Mouse (Mus musculus): ENCODE measurements around the gene Mcts2.

Gene Mcts2

DNA sequence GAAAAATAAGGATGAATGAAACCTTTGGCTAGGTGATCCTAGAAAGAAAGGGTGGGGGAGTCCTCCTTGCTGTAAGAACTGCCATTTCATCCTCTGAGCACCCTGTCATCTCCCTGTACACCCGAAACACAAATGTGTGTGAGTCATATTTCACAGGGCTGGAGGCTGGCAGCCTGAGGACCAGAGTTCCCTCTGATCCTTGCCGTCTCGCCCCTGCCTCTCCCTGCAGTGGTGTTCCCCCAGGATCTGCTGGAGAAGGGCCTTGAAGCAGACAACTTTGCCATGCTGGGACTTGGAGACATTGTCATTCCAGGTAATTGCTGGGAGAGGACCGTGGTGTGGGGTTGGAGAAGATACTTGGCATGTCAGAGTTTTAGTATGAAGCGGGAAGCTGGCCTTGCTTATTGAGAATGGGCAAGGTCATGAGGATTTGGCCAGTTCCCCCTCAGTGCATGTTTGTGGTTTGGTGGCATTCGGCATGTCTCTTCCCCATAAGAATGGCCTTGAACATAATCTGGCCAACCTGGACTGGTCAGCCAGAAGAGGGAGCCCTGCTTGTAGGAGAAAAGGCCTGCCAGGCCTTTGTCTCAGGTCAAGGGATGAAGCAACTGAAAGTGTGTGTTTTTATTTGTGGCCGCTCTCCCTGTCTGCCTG lies 4.9 kb downstream of the Mcts2 start:
- peak; percentile 55 to 65 for DNase-seq

DNA sequence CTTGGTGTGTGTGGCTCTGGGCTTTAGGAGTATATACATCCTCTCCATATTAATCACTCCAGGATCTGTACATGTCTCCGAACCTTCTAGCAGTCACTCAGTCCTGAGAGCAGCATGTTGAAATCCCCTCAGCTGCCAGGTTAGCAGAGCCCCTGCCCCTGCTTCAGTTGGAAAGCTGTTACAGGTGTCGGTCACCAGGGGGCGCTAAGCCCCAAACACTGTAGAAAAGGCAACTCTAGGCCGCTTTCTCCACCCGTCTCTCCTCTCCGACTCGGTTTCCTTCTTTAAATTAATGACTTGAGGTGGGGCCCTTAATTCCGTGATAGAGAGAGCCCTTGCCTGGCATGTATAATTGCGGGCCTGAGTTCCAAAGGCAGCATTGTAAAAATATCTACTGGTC lies 6.4 kb downstream of the Mcts2 start:
- DNase-seq: peak; percentile 83 to 85

DNA sequence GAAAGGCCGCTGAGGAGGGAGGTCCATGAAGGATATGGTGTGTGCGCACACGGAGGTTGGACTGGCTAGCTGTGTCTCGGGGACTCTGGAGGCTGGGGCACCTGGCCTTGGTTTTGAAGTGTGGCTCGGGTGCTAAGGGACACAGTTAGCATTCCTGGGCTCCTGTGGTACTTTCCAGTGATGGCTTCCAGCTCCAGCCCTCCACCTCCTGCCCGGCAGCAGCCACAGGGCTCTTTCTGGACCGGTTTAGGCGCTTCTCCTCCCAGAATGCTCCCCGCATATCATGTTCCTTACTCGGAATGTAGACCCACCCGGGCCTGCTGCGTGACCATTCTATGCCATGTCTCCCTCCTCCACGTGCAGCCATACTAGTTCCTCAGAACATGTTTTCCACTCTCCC lies 6.9 kb downstream of the Mcts2 start:
- DNase-seq: no peak

GRCm38 (mm10) chr2:152694708-152695107 lies 7.9 kb downstream of the Mcts2 start:
- no peak for DNase-seq

- no peak for DNase-seq
These were observed 9.2 kb downstream of the Mcts2 start for GRCm38 (mm10) chr2:152696016-152696415.

GRCm38 (mm10) chr2:152696476-152697164 lies 9.8 kb downstream of the Mcts2 start:
- peak; percentile 98 for DNase-seq

- no peak for DNase-seq
These were observed 13.3 kb downstream of the Mcts2 start for GRCm38 (mm10) chr2:152700138-152700537.

GRCm38 (mm10) chr2:152700725-152701124 lies 13.9 kb downstream of the Mcts2 start:
- peak; percentile 50 to 53 for DNase-seq

GRCm38 (mm10) chr2:152703596-152704255 lies 16.9 kb downstream of the Mcts2 start:
- peak; percentile 64 to 66 for DNase-seq

GRCm38 (mm10) chr2:152704256-152704605 lies 17.4 kb downstream of the Mcts2 start:
- DNase-seq: peak; percentile 86

DNA sequence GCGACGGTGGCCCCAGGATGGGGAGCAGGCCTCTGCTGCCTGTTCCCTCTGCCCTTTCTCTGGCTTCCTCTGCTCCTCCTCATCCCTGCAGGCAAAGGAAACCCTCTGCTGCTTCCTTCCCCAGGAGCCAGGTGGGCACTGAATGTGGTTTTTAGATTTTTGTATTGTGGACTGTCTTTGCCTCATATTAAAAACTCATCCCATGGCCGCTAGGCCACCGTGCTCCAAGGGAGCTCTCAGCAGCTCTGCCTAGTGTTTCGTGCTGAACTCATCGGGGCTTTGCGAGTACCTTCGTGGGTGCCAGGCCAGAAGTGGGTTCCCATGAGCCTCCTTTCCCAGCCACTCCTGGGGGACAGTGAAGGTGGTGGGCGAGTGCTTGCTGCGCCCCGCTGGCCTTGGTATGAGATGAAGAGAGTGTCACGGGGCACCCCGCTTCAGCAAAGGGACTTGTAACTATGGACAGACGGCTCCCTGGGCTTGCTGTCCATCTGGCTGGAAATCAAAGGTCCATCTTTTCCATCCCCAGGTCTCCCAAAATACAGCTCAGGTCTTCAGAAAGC lies 18.1 kb downstream of the Mcts2 start:
- DNase-seq: peak; percentile 49 to 56

GRCm38 (mm10) chr2:152705993-152706571 lies 19.2 kb downstream of the Mcts2 start:
- peak; percentile 70 to 79 for DNase-seq

DNA sequence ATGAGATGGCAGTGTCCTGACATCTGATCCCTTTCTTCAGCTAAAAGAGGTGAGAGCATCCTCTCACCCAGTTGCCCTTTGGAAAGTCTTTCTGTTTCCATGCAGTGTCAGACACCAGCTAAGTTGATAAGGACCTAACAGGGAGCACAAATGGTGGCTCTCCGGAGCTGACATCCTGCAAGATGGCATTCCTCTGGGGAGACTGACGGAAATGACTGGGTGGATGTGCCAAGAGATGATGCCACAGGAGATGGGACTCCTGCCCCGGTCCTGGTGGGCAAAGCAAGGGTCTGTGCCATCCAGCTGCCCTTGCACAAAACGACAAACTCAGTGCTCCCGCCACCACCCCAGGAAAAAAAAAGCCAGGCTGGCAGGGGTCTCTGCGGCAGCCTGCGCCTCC lies 20.4 kb downstream of the Mcts2 start:
- DNase-seq: peak in 1 of 2 experiments; percentile 57

GRCm38 (mm10) chr2:152707627-152708026 lies 20.8 kb downstream of the Mcts2 start:
- DNase-seq: peak; percentile 81 to 83

DNA sequence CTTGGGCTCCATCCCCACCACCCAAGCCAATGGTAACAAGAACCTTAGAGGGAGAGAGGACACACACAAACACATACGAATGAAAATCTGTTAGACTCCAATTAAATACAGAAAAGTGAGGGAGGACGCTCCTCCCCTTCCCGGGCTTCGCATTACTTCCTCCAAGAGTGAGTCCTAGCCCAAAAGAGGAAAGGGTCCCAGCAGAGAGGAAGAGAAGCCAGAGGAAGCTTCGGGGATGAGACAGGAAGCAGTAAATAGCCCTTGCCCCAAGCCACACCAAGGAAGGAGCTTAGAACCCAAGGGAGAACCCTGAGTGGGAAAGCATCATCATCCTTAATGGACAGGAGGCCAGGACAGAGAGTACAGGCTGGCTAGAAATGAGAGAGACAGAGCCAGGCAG lies 22.2 kb downstream of the Mcts2 start:
- no peak for DNase-seq

DNA sequence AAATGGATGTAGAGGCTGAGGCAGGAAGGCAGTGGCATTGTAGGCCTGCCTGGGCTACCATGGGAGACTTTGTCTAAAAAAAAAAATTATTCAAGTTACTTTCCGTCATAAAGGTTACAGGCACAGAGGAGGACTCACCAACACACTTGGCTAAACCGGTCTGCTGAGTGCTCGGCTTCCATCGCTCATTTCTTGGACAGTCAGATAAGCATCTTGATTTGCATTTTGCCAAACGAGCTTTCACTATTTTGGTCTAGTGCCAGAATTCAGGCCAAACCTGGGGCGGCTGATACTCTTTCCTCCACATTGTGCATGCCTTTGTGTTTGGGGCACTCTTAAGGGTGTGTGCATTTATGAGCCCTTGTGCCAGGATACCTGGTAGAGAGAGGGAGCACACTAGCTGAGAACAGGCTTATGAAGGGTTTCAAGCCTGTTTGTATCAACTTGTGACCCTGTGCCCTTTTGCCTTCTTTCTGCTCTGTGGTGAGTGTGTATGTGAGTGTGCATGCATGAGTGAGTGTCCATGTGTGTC lies 29.5 kb downstream of the Mcts2 start:
- DNase-seq: no peak

- DNase-seq: no peak
These were observed 30.8 kb downstream of the Mcts2 start for GRCm38 (mm10) chr2:152717652-152718051.

DNA sequence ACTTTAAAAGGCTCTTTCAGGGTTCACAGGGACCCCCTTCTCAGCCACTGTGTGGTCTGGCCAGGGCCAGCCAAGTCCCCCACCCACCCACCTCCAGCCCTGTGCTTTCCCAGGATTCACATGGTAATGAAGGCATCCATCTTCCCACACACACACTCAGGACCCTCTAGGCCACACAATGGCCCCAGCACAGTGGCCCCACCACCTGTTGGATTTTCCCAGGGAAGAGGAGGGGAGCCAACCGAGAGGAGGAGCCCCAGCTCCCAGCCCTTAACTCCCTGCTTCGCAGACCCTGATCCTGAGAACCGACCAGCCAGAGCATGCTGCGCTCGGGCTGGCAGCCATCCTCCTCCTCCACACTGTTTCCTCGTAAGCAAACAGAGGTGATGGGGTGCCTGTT lies 31.2 kb downstream of the Mcts2 start:
- no peak for DNase-seq

GRCm38 (mm10) chr2:152723651-152724331 lies 37.0 kb downstream of the Mcts2 start:
- DNase-seq: peak; percentile 30 to 46

DNA sequence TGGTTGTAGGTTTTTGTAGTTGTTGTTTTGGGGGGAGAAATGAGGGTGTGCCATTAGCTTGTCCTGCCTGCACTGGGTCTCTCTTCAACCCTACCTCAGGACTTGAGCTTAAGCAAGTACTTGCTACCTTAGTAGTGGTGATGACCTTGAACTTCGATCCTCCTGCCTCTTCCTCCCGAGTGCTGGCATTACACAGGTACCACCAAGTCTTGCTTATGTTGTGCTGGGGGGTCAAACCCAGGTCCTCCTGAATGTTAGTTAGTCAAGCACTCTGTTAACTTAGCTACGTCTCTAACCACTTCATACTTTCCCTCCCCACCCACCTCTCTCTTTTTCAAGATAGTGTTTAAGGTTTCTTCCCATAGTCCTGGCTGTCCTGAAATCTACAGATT lies 37.5 kb downstream of the Mcts2 start:
- no peak for DNase-seq

- DNase-seq: no peak
These were observed 38.4 kb downstream of the Mcts2 start for GRCm38 (mm10) chr2:152725178-152725750.

DNA sequence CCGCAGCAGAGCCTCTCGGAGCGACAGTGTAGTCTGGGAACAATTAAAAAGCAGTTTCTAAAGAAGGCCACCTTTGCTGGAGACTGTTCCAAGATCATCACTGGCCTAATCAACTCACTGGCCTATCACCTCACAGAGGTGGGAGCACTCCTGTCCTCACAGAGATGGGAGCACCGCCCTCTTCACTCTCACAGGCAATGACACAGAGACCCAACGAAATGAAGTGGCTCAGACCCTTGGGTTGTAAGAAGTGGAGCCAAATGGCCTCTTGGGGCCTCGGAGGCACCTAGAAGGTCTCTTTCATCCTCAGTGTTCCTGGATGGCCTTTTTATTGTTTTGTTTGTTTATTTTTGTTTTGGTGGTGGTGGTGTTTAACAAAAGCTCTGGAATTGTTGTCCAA lies 39.4 kb downstream of the Mcts2 start:
- no peak for DNase-seq
